Mouse (Mus musculus): Measurements from ENCODE around the gene Spock1. TPM values are rescaled to one million over a fixed set of nuclear protein-coding genes. Genes with fewer than 3 reads are reported as not detected.
A peak's percentile ranks its signal among the peaks of the same experiment; 100 is the strongest.
"Not testable (repeated sequence)": the region's sequence is repeated elsewhere in the genome, so short reads cannot be mapped to it uniquely, and the experiment has no call there.

Gene Spock1
- total and polyA plus RNA-seq, 2 experiments from 2014 or later: 64.6 to 69.4 TPM

DNA sequence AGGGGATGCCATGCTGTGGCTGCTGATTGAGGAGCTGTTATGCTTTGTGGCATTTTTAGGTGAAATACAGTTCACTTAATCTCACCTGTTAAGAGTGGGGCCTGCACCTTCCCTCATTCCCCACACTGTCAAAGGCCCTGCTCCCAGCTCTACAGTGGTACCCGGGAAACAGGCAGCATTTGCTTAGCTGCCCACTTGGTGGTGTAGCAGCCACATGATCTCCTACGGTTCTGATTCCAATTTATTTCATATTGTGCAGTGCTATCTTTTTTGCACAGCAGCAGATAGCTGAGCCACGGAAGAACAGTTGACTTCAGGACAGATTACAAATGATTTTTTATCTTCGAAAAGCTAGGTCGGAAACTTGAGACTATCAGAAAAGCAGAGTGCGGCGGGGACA is 406.6 kb downstream of the Spock1 start:
- ATAC-seq (peak; percentile 38; the same call in 1 of the 2 replicates), DNase-seq (peak; percentile 47)
- Histone ChIP-seq H3K9me3 (ENCODE audit: low read length) (no peaks in the 10 kb centered on the region), H3K4me3 (ENCODE audit: low read depth, low read length) (no peak overlapping the region), H3K27ac (ENCODE audit: low read depth, low read length) (no peak overlapping the region), H3K9ac (no peak overlapping the region), H3K4me1 (ENCODE audit: insufficient read depth) (no peaks in the 10 kb centered on the region), H3K36me3 (ENCODE audit: insufficient read depth) (no peaks in the 10 kb centered on the region), H3K4me2 (ENCODE audit: low read depth) (no peak overlapping the region), H3K27me3 (ENCODE audit: insufficient read depth, low read length) (no peaks in the 10 kb centered on the region)
- WGBS: 81% methylated on average over 7 of the region's 7 CpGs
- peak; percentile 58 for TF ChIP-seq CTCF (IDR thresholded peaks at IDR 0.05; ENCODE audit: low read depth)

DNA sequence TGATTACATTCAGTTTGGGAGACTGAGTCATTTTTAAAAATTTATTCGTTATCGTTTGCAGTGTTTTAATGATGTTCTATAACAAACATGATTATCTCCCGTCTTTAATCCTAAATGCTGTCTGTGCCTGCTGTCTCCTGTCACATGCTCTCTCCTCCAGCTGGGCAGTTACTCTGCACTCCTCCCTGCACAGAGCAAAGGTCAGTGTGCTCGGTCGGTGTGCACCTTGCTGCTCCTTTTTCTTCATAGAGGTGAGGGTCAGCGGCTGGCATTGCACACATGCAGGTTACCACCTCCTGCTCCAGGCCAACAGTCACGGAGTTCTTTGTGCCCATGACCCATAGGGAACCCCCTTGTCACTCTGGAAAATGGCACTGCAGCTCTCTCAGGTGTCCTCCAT is 411.4 kb downstream of the Spock1 start:
- no peaks in the 10 kb centered on the region for H3K36me3 ChIP-seq (ENCODE audit: insufficient read depth)
- no peak overlapping the region for H3K4me2 ChIP-seq (ENCODE audit: low read depth)
- ATAC-seq: no peak
- no peak for DNase-seq
- TF ChIP-seq CTCF (IDR thresholded peaks at IDR 0.05; ENCODE audit: low read depth): no peak
- H3K27me3 ChIP-seq (ENCODE audit: insufficient read depth, low read length): no peaks in the 10 kb centered on the region
- H3K4me3 ChIP-seq (ENCODE audit: low read depth, low read length): no peak overlapping the region
- WGBS: 69% methylated on average over 7 of the region's 7 CpGs
- H3K4me1 ChIP-seq (ENCODE audit: insufficient read depth): no peaks in the 10 kb centered on the region
- H3K9me3 ChIP-seq (ENCODE audit: low read length): no peaks in the 10 kb centered on the region
- no peak overlapping the region for H3K27ac ChIP-seq (ENCODE audit: low read depth, low read length)
- no peak overlapping the region for H3K9ac ChIP-seq

DNA sequence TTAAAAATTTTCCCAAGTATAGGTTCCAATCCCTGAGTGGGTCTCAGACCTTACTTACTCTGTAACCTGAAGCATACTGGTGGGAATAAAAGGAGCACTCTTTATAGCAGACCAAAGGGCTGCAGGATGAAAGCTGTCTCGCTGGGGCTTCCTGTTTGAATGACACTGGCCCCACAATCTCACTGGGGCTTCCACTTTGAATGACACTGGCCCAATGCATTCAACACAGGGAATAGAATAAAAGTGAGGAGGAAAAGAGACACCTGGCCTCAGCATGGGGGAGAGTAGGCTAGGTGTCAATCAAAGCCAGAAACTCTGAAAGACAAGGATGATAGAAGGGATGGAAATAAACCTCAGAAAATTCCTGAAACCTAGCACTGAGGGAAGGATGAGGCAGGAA is 413.3 kb downstream of the Spock1 start:
- WGBS: 38% methylated on average over 1 of the region's 1 CpGs
- H3K9me3 ChIP-seq (ENCODE audit: low read length): no peaks in the 10 kb centered on the region
- H3K4me1 ChIP-seq (ENCODE audit: insufficient read depth): no peaks in the 10 kb centered on the region
- no peaks in the 10 kb centered on the region; the same call in 1 of the 2 replicates for H3K36me3 ChIP-seq (ENCODE audit: insufficient read depth)
- H3K27me3 ChIP-seq (ENCODE audit: insufficient read depth, low read length): no peaks in the 10 kb centered on the region
- no peak overlapping the region for H3K4me2 ChIP-seq (ENCODE audit: low read depth)
- no peak overlapping the region for H3K4me3 ChIP-seq (ENCODE audit: low read depth, low read length)
- no peak overlapping the region for H3K27ac ChIP-seq (ENCODE audit: low read depth, low read length)
- H3K9ac ChIP-seq: no peak overlapping the region
- TF ChIP-seq CTCF (IDR thresholded peaks at IDR 0.05; ENCODE audit: low read depth): no peak
- DNase-seq: no peak
- no peak for ATAC-seq

DNA sequence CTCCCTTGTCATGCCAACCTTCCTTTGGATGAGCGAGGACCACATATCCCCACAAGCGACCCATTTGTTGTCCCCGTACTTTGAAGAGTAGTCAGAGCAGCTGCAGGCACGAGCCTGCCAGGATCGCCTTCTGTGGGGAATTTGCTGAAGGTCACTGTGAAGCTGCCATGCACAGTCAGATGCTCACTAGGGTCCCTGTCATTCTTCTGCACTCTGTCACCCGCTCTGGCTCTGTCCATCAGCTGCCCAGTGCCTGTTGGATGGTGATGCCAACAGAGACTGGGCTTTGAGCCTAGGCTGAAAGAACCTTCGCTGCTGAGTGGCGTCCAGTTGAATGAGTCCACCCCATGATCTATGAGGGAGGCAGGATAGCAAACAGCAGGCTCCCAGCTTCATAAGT is 419.2 kb downstream of the Spock1 start:
- 76% methylated on average over 8 of the region's 8 CpGs for WGBS
- ATAC-seq: no peak
- TF ChIP-seq CTCF (IDR thresholded peaks at IDR 0.05; ENCODE audit: low read depth): no peak
- Histone ChIP-seq H3K4me3 (ENCODE audit: low read depth, low read length) (no peak overlapping the region), H3K9ac (no peak overlapping the region), H3K4me1 (ENCODE audit: insufficient read depth) (no peaks in the 10 kb centered on the region), H3K27ac (ENCODE audit: low read depth, low read length) (no peak overlapping the region), H3K27me3 (ENCODE audit: insufficient read depth, low read length) (no peaks in the 10 kb centered on the region), H3K9me3 (ENCODE audit: low read length) (no peaks in the 10 kb centered on the region), H3K4me2 (ENCODE audit: low read depth) (no peak overlapping the region), H3K36me3 (ENCODE audit: insufficient read depth) (no peaks in the 10 kb centered on the region; the same call in 1 of the 2 replicates)
- no peak for DNase-seq

DNA sequence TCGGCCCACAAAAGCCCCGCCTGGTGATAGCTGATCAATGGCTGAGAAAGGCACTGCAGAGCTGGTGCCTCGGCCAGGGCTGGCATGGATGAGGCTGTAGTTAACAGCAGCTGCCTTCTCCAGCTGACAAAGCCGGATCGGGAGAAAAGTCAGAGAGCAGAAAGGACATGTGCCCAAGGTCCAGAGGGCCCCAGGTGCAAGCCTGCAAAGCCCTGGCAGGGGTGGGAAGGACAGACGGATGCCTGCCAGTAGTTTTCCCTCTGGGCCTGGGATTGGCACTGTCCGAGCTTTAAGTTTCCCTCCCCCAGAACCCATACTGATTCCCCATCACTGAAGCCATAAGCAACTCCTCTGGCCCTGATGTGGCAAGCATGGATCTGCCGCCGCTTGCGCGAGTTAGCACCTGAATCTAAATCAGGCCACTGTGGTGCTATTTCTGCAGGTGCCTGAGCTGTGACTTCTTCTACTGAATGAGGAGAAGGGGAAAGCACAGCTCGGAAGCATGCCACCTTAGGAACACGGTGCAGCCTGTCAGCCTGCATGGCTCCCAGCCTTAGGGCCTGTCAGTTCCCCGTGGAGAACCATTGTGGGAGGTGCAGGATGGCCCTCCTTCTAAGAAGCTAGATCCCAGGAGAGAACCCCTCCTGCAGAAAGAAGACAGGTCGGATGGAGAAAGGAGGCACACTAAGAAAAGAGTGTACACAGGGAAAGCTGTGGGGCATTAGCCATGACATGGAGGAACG is 423.5 kb downstream of the Spock1 start:
- Histone ChIP-seq H3K27me3 (ENCODE audit: insufficient read depth, low read length) (no peaks in the 10 kb centered on the region), H3K36me3 (ENCODE audit: insufficient read depth) (no peaks in the 10 kb centered on the region), H3K9ac (no peak overlapping the region), H3K4me3 (ENCODE audit: low read depth, low read length) (no peak overlapping the region), H3K4me2 (ENCODE audit: low read depth) (no peak overlapping the region), H3K27ac (ENCODE audit: low read depth, low read length) (no peak overlapping the region), H3K4me1 (ENCODE audit: insufficient read depth) (no peaks in the 10 kb centered on the region), H3K9me3 (ENCODE audit: low read length) (no peaks in the 10 kb centered on the region)
- ATAC-seq (no peak), DNase-seq (no peak)
- no peak for TF ChIP-seq CTCF (IDR thresholded peaks at IDR 0.05; ENCODE audit: low read depth)
- 79% methylated on average over 16 of the region's 16 CpGs for WGBS

DNA sequence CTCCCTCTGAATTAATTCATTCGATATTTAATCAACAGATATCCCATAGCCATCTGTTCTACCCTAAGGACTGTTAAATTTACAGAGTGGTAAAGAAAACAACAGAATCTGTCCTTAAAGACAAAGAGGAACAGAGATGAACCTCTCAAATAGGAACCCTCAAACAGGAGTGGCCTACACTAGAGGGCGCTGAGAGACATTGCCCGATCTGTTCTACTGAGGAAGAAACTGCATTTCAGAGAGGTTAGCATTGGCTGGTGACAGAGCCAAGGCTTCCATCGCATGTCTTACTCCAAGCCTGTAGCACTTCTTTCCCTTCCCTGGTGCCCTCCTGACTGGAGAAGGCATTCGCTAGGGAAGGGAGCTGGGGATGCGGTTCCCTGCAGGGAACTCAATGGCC is 431.4 kb downstream of the Spock1 start:
- TF ChIP-seq CTCF (IDR thresholded peaks at IDR 0.05; ENCODE audit: low read depth): peak; percentile 61
- H3K4me2 ChIP-seq (ENCODE audit: low read depth): no peak overlapping the region
- H3K27me3 ChIP-seq (ENCODE audit: insufficient read depth, low read length): no peaks in the 10 kb centered on the region
- ATAC-seq: no peak
- H3K4me1 ChIP-seq (ENCODE audit: insufficient read depth): no peaks in the 10 kb centered on the region
- H3K27ac ChIP-seq (ENCODE audit: low read depth, low read length): no peak overlapping the region
- no peak overlapping the region for H3K4me3 ChIP-seq (ENCODE audit: low read depth, low read length)
- no peaks in the 10 kb centered on the region for H3K9me3 ChIP-seq (ENCODE audit: low read length)
- peak; percentile 35 for DNase-seq
- no peak overlapping the region for H3K9ac ChIP-seq
- 31% methylated on average over 6 of the region's 6 CpGs for WGBS
- no peaks in the 10 kb centered on the region for H3K36me3 ChIP-seq (ENCODE audit: insufficient read depth)

DNA sequence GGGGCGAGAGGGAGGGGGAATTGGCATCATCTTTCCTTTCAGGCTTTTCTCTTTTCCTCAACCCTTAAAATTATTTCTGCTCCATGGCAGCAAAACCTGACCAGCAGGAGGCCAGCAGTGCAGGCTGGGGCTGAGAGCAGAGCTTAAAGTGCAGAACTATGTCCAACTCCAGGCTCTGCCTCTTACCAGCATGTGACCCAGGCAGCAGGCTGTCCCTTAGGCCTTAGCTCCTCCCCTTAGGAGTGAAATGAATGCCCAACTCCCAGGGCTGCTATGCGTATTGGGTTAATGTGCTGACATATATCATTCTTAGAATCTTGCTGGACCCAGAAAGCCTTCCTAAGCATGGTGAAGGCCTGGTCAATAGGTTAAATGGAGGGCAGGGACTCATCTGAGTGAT is 434.1 kb downstream of the Spock1 start:
- ATAC-seq (no peak), DNase-seq (no peak)
- Histone ChIP-seq H3K36me3 (ENCODE audit: insufficient read depth) (no peaks in the 10 kb centered on the region), H3K9me3 (ENCODE audit: low read length) (no peaks in the 10 kb centered on the region), H3K27me3 (ENCODE audit: insufficient read depth, low read length) (no peaks in the 10 kb centered on the region), H3K4me1 (ENCODE audit: insufficient read depth) (peaks cover 8% of the 10 kb centered on the region; the same call in 1 of the 2 replicates), H3K4me2 (ENCODE audit: low read depth) (no peak overlapping the region), H3K9ac (no peak overlapping the region), H3K4me3 (ENCODE audit: low read depth, low read length) (no peak overlapping the region), H3K27ac (ENCODE audit: low read depth, low read length) (no peak overlapping the region)
- WGBS: 64% methylated on average over 2 of the region's 2 CpGs
- TF ChIP-seq CTCF (IDR thresholded peaks at IDR 0.05; ENCODE audit: low read depth): no peak

DNA sequence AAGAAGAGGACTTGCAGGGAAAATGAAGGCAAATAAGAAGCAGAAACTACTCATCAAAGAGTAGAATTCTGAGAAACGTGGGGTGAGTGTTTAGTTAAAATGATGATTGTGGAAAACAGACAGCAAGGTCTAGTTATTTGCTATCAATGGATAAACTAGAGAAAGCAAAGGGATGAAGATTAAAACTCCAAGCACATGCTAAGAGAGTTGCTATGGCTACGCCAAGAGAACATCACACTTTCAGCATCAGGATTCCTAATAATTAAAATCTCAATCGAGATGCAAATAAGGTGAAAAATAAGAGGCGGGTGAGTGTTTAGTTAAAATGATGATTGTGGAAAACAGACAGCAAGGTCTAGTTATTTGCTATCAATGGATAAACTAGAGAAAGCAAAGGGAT is 437.2 kb downstream of the Spock1 start:
- H3K4me3 ChIP-seq (ENCODE audit: low read depth, low read length); H3K36me3 ChIP-seq (ENCODE audit: insufficient read depth); H3K27ac ChIP-seq (ENCODE audit: low read depth, low read length); H3K4me1 ChIP-seq (ENCODE audit: insufficient read depth); H3K27me3 ChIP-seq (ENCODE audit: insufficient read depth, low read length); H3K9me3 ChIP-seq (ENCODE audit: low read length); H3K4me2 ChIP-seq (ENCODE audit: low read depth); H3K9ac ChIP-seq; DNase-seq: not testable (repeated sequence)
- WGBS: 15% methylated on average over 3 of the region's 4 CpGs
- peak; percentile 58; the same call in 1 of the 2 replicates for ATAC-seq
